Mouse (Mus musculus) CD8-positive naive resting alpha-beta T cell, adult 57 days (primary cell): ENCODE measurements around the gene Olfr727. TPM values are rescaled to one million over a fixed set of nuclear protein-coding genes. Genes with fewer than 3 reads are reported as not detected.

Source experiments
- total RNA-seq: library from RNA; stranded (reverse); gene quantifications from one replicate; pipeline ENCODE4 v1.2.4, GENCODE M21; 2023

The Olfr727 gene
- total RNA-seq = not detected

GRCm38 (mm10) chr14:50122886-50123285, at the start of gene Olfr727:
Olfr727 (plus strand) TSS chr14:50123186.

GRCm38 (mm10) chr14:50090853-50091252, 32.1 kb upstream of the Olfr727 start, which contains the start of gene Olfr726:
Olfr726 (minus strand) TSS chr14:50090953.

GRCm38 (mm10) chr14:50142580-50142979, 19.6 kb downstream of the Olfr727 start, which contains the start of gene Olfr728:
Olfr728 (minus strand) TSS chr14:50142680.

GRCm38 (mm10) chr14:50152810-50153209, 29.8 kb downstream of the Olfr727 start, which contains the start of gene Olfr729:
Olfr729 (minus strand) TSS chr14:50152910.

Other genes with a start within 250 kb of the Olfr727 start
- not detected for gene Olfr722, start 221.2 kb upstream of the Olfr727 start, total RNA-seq
- not detected for gene Olfr723, start 191.4 kb upstream of the Olfr727 start, total RNA-seq
- not detected for gene Olfr724, start 159.9 kb upstream of the Olfr727 start, total RNA-seq
- gene Olfr725, start 82.8 kb upstream of the Olfr727 start, total RNA-seq = not detected
- not detected for gene Olfr726, start 32.2 kb upstream of the Olfr727 start, total RNA-seq
- not detected for gene Olfr728, start 19.5 kb downstream of the Olfr727 start, total RNA-seq
- not detected for gene Olfr729, start 29.7 kb downstream of the Olfr727 start, total RNA-seq
- not detected for gene Olfr730, start 65.0 kb downstream of the Olfr727 start, total RNA-seq
- not detected for gene Olfr731, start 118.7 kb downstream of the Olfr727 start, total RNA-seq
- not detected for gene Olfr732, start 161.0 kb downstream of the Olfr727 start, total RNA-seq
- gene Olfr733, start 178.3 kb downstream of the Olfr727 start, total RNA-seq = not detected
- not detected for gene Olfr734, start 203.6 kb downstream of the Olfr727 start, total RNA-seq
- gene Olfr735, start 225.7 kb downstream of the Olfr727 start, total RNA-seq = not detected
- gene Tlr11, start 234.7 kb downstream of the Olfr727 start, total RNA-seq = 0.21 TPM